In genomic region chr5:100569997-100570595, GRCm38 (mm10) we compare ENCODE assay signal across 12 mouse cellular contexts. TPM values are rescaled to one million over a fixed set of nuclear protein-coding genes. Genes with fewer than 3 reads are reported as not detected.
A peak's percentile ranks its signal among the peaks of the same experiment; 100 is the strongest.
DNase-seq lines count a peak whose midpoint lies in the region; ATAC-seq and TF ChIP-seq lines count a peak whose summit lies in the region.
"Had no signal": no experiment of that assay in that cellular context is flagged by ENCODE, and none has a peak within 500 bp of the region (broad histone marks: within the 10 kb centered on the region; RNA-seq: fewer than 3 reads in every experiment).

No protein-coding gene starts in this region.

- TF ChIP-seq RAD21 in CH12.LX (IDR thresholded peaks at IDR 0.05; ENCODE audit: low read depth, low read length), result no peak

- H3K36me3 ChIP-seq in kidney, embryonic 15.5 days, result no peaks in the 10 kb centered on the region
- H3K36me3 ChIP-seq in CH12.LX (replicated peaks in 1 of 2; ENCODE audit: control insufficient read depth in 1 of 2, insufficient read depth in 1 of 2, low read length in 1 of 2), result peaks cover 0 to 7% of the 10 kb centered on the region in 2 experiments
- no peaks in the 10 kb centered on the region for H3K36me3 ChIP-seq in liver, postnatal 0 days (replicated peaks; ENCODE audit: insufficient read depth, low read length)
- H3K36me3 ChIP-seq in forebrain, embryonic 14.5 days (ENCODE audit: control insufficient read depth, insufficient read depth, low read length), result no peaks in the 10 kb centered on the region
- H3K36me3 ChIP-seq: forebrain, embryonic 12.5 days; hindbrain, embryonic 13.5 days had no signal

- H3K27ac ChIP-seq in kidney, embryonic 15.5 days, result peak overlapping the region; percentile 81
- no peak overlapping the region for H3K27ac ChIP-seq in CH12.LX (ENCODE audit: insufficient read depth, low read depth)
- H3K27ac ChIP-seq in bone marrow, adult 2 months (ENCODE audit: control insufficient read depth, insufficient read depth, low read depth, low read length, poor library complexity), result peak overlapping the region; percentile 94; the same call in 1 of the 2 replicates
- H3K27ac ChIP-seq in liver, postnatal 0 days (ENCODE audit: low read depth), result peak overlapping the region; percentile 78
- no peak overlapping the region for H3K27ac ChIP-seq in forebrain, embryonic 14.5 days (ENCODE audit: low read depth, low read length)
- H3K27ac ChIP-seq: forebrain, embryonic 12.5 days; hindbrain, embryonic 13.5 days had no signal

- dilution Hi-C loops in CH12.LX (cut with MboI; ENCODE audit: extremely low pct_ligation_motif_present, extremely low pct_unique_long_range_greater_than_20kb, low sequenced_read_pairs), result no loop called here

- WGBS in kidney, embryonic 15.5 days, result 64% methylated on average over 13 of the region's 13 CpGs
- WGBS in bone marrow, adult 2 months, result 3% methylated on average over 13 of the region's 13 CpGs
- 31% methylated on average over 13 of the region's 13 CpGs for WGBS in liver, postnatal 0 days (ENCODE audit: insufficient replicate concordance)
- WGBS in forebrain, embryonic 14.5 days, result 75% methylated on average over 13 of the region's 13 CpGs

- H3K27me3 ChIP-seq in kidney, embryonic 15.5 days, result no peaks in the 10 kb centered on the region
- H3K27me3 ChIP-seq in CH12.LX (replicated peaks), result no peaks in the 10 kb centered on the region
- H3K27me3 ChIP-seq in liver, postnatal 0 days (ENCODE audit: insufficient read depth, low read length), result no peaks in the 10 kb centered on the region
- H3K27me3 ChIP-seq in forebrain, embryonic 14.5 days (replicated peaks; ENCODE audit: control insufficient read depth, insufficient read depth, low read length), result no peaks in the 10 kb centered on the region
- H3K27me3 ChIP-seq: forebrain, embryonic 12.5 days; hindbrain, embryonic 13.5 days had no signal

- peak overlapping the region; percentile 23 for H3K4me3 ChIP-seq in kidney, embryonic 15.5 days (replicated peaks)
- H3K4me3 ChIP-seq in CH12.LX (replicated peaks in 1 of 3; ENCODE audit: low read depth in 2 of 3, low read length in 2 of 3, poor library complexity in 1 of 3), result peak overlapping the region; percentile 27 to 55 (median 39)
- H3K4me3 ChIP-seq in bone marrow, adult 2 months (replicated peaks; ENCODE audit: control insufficient read depth, low read depth, low read length), result peak overlapping the region; percentile 88
- H3K4me3 ChIP-seq in liver, postnatal 0 days (ENCODE audit: low read depth, low read length), result peak overlapping the region; percentile 45
- no peak overlapping the region for H3K4me3 ChIP-seq in forebrain, embryonic 14.5 days (ENCODE audit: low read depth, low read length)
- H3K4me3 ChIP-seq: forebrain, embryonic 12.5 days; hindbrain, embryonic 13.5 days had no signal

- no peaks in the 10 kb centered on the region for H3K9me3 ChIP-seq in kidney, embryonic 15.5 days (replicated peaks)
- H3K9me3 ChIP-seq in CH12.LX (replicated peaks; ENCODE audit: low read length), result no peaks in the 10 kb centered on the region
- no peaks in the 10 kb centered on the region for H3K9me3 ChIP-seq in liver, postnatal 0 days (ENCODE audit: low read length)
- no peaks in the 10 kb centered on the region for H3K9me3 ChIP-seq in forebrain, embryonic 14.5 days (replicated peaks; ENCODE audit: control insufficient read depth, low read length)
- H3K9me3 ChIP-seq: forebrain, embryonic 12.5 days; hindbrain, embryonic 13.5 days had no signal

- H3K9ac ChIP-seq in kidney, embryonic 15.5 days, result peak overlapping the region; percentile 10; the same call in 1 of the 2 replicates
- peak overlapping the region; percentile 79 for H3K9ac ChIP-seq in CH12.LX (ENCODE audit: insufficient read depth, low read depth)
- H3K9ac ChIP-seq in liver, postnatal 0 days (replicated peaks), result peak overlapping the region; percentile 39
- H3K9ac ChIP-seq in forebrain, embryonic 14.5 days (ENCODE audit: low read length), result no peak overlapping the region
- H3K9ac ChIP-seq: forebrain, embryonic 12.5 days; hindbrain, embryonic 13.5 days had no signal

- peak overlapping the region; percentile 48 for H3K4me2 ChIP-seq in kidney, embryonic 15.5 days
- peak overlapping the region; percentile 80 for H3K4me2 ChIP-seq in CH12.LX (ENCODE audit: insufficient read depth, low read depth, poor library complexity, severe bottlenecking)
- H3K4me2 ChIP-seq in liver, postnatal 0 days (ENCODE audit: low read depth, low read length), result peak overlapping the region; percentile 57
- no peak overlapping the region for H3K4me2 ChIP-seq in forebrain, embryonic 14.5 days (ENCODE audit: low read length)
- H3K4me2 ChIP-seq: forebrain, embryonic 12.5 days; hindbrain, embryonic 13.5 days had no signal

- TF ChIP-seq POLR2A in CH12.LX (IDR thresholded peaks at IDR 0.05; ENCODE audit: low read depth, low read length), result no peak
- TF ChIP-seq POLR2A in bone marrow, adult 2 months (IDR thresholded peaks at IDR 0.05; ENCODE audit: borderline replicate concordance, control insufficient read depth, low read depth, low read length), result no peak

- no peaks in the 10 kb centered on the region for H3K79me2 ChIP-seq in CH12.LX (replicated peaks; ENCODE audit: control insufficient read depth, extremely low read depth, insufficient read depth, poor library complexity, severe bottlenecking)

- H3K4me1 ChIP-seq in kidney, embryonic 15.5 days, result peaks cover 46% of the 10 kb centered on the region
- peaks cover 2 to 62% of the 10 kb centered on the region in 2 experiments; a peak in 3 of 4 replicates for H3K4me1 ChIP-seq in CH12.LX (ENCODE audit: control insufficient read depth in 1 of 2, insufficient read depth in 2 of 2)
- H3K4me1 ChIP-seq in bone marrow, adult 2 months (ENCODE audit: control insufficient read depth, insufficient read depth, low read length), result peaks cover 13% of the 10 kb centered on the region
- H3K4me1 ChIP-seq in liver, postnatal 0 days (ENCODE audit: insufficient read depth), result peaks cover 25% of the 10 kb centered on the region
- H3K4me1 ChIP-seq in forebrain, embryonic 14.5 days (ENCODE audit: control insufficient read depth, insufficient read depth, low read length), result no peaks in the 10 kb centered on the region
- H3K4me1 ChIP-seq: forebrain, embryonic 12.5 days; hindbrain, embryonic 13.5 days had no signal

- intact Hi-C loops in gastrocnemius, postnatal 36 days (cut with DNase I), result no loop called here

- no peak for TF ChIP-seq CTCF in CH12.LX (conservative IDR thresholded peaks at IDR 0.05 in 1 of 2, IDR thresholded peaks at IDR 0.05 in 1 of 2; ENCODE audit: low read depth in 2 of 2, low read length in 2 of 2)
- TF ChIP-seq CTCF in bone marrow, adult 2 months (IDR thresholded peaks at IDR 0.05; ENCODE audit: control insufficient read depth, insufficient read depth, low read length), result no peak
- TF ChIP-seq CTCF in liver, postnatal 0 days (IDR thresholded peaks at IDR 0.05; ENCODE audit: low read depth), result no peak

- peak; percentile 37; the same call in 1 of the 2 replicates for TF ChIP-seq EP300 in CH12.LX (IDR thresholded peaks at IDR 0.05; ENCODE audit: low read length)
- no peak for TF ChIP-seq EP300 in liver, postnatal 0 days (IDR thresholded peaks at IDR 0.05; ENCODE audit: low read depth)

- no peak for DNase-seq in kidney, adult 9 months
- no peak for DNase-seq in CH12.LX (ENCODE audit: extremely low read depth)
- DNase-seq in liver, postnatal 0 days, result no peak
- no peak for DNase-seq in gastrocnemius, postnatal 36 days
- no peak for DNase-seq in urinary bladder, postnatal 25 days (ENCODE audit: low spot score)
- no peak for DNase-seq in forebrain, embryonic 14.5 days (ENCODE audit: low spot score)
- DNase-seq: adrenal gland, postnatal 36 days; layer of hippocampus, adult 9-11 months had no signal

- ATAC-seq in kidney, embryonic 15.5 days (replicated peaks; ENCODE audit: low FRiP score), result no peak
- no peak for ATAC-seq in liver, postnatal 0 days
- ATAC-seq in forebrain, embryonic 14.5 days, result no peak

- in situ Hi-C loops in CH12.LX (cut with MboI; ENCODE audit: low pct_ligation_motif_present, low pct_unique_long_range_greater_than_20kb, low sequenced_read_pairs), result loop anchor here (5.0 to 25.0 kb wide), 2 partner anchors 92 to 217 kb away; partner anchors contain the start of genes Helq and Mrps18c

TF ChIP-seq in CH12.LX, 34 proteins besides CTCF, POLR2A, EP300 and RAD21 (continues in another document):
- no peak for TF ChIP-seq USF2 (conservative IDR thresholded peaks at IDR 0.05; ENCODE audit: low read depth, low read length)
- TF ChIP-seq ELF1 (IDR thresholded peaks at IDR 0.05; ENCODE audit: low read depth, low read length), result no peak
- TF ChIP-seq PAX5 (IDR thresholded peaks at IDR 0.05; ENCODE audit: low read length), result no peak
- TF ChIP-seq UBTF (IDR thresholded peaks at IDR 0.05; ENCODE audit: low read depth, low read length), result no peak
- 0 out of 2 replicates have a peak, but pooled peaks have one; percentile 6 for TF ChIP-seq POLR2AphosphoS2 (IDR thresholded peaks at IDR 0.05; ENCODE audit: low read depth, low read length)
- TF ChIP-seq SIN3A (IDR thresholded peaks at IDR 0.05; ENCODE audit: low read length), result no peak; the same call in 1 of the 2 replicates
- no peak for TF ChIP-seq E2F4 (IDR thresholded peaks at IDR 0.05; ENCODE audit: insufficient replicate concordance, low read depth, low read length)
- TF ChIP-seq TBP (conservative IDR thresholded peaks at IDR 0.05; ENCODE audit: low read depth, low read length), result no peak
- no peak for TF ChIP-seq MAZ (IDR thresholded peaks at IDR 0.05; ENCODE audit: low read depth, low read length)

RNA-seq across cellular contexts. Expression of gene Plac8, which starts 1.9 kb away (rescaled TPM):
- 89.5 and 101 TPM in 2 replicates for polyA plus RNA-seq in kidney, embryonic 15.5 days (2015; fragmentation: Nextera tagmentation; extraction: Ambion mirVana)
- 64.3 and 99.9 TPM in 2 replicates for total RNA-seq in CH12.LX (2012; rRNA removed)
- 235 and 258 TPM in 2 replicates for total RNA-seq in CH12.LX (2014; rRNA removed)
- polyA plus RNA-seq in CH12.LX (2012; ENCODE audit: insufficient read length, low read depth), result 151 and 161 TPM in 2 replicates
- 49.3 and 141 TPM in 2 replicates for polyA plus RNA-seq in bone marrow, adult 2 months (2011; ENCODE audit: insufficient read depth, insufficient read length, low replicate concordance, missing spikeins)
- 104 and 109 TPM in 2 replicates for polyA plus RNA-seq in liver, postnatal 0 days (2015; fragmentation: Nextera tagmentation; extraction: Ambion mirVana)
- total RNA-seq in gastrocnemius, postnatal 36 days (2021), result not detected
- 0.31 and 0.41 TPM in 2 replicates for polyA plus RNA-seq in forebrain, embryonic 14.5 days (2014; fragmentation: Nextera tagmentation; extraction: Ambion mirVana)

RNA-seq across cellular contexts. Expression of gene Cops4, which starts 52.0 kb away (rescaled TPM):
- 192 and 194 TPM in 2 replicates for polyA plus RNA-seq in kidney, embryonic 15.5 days (2015; fragmentation: Nextera tagmentation; extraction: Ambion mirVana)
- total RNA-seq in CH12.LX (2012; rRNA removed) (122 and 149 TPM in 2 replicates), CH12.LX (2014; rRNA removed) (264 and 298 TPM in 2 replicates)
- 133 and 134 TPM in 2 replicates for polyA plus RNA-seq in CH12.LX (2012; ENCODE audit: insufficient read length, low read depth)
- 26.8 and 45.5 TPM in 2 replicates for polyA plus RNA-seq in bone marrow, adult 2 months (2011; ENCODE audit: insufficient read depth, insufficient read length, low replicate concordance, missing spikeins)
- 48.5 and 50.1 TPM in 2 replicates for polyA plus RNA-seq in liver, postnatal 0 days (2015; fragmentation: Nextera tagmentation; extraction: Ambion mirVana)
- 100 to 1,000 TPM in 1 of 2 experiments, 10 to 100 TPM in 1; 87.1 to 102 TPM for total RNA-seq in gastrocnemius, postnatal 36 days (2021)
- 203 and 211 TPM in 2 replicates for polyA plus RNA-seq in forebrain, embryonic 14.5 days (2014; fragmentation: Nextera tagmentation; extraction: Ambion mirVana)

Comparison
In these comparisons a context has a peak if more than half of its experiments do, and no peak if none do; other contexts are left out.
1. H3K27ac ChIP-seq: peak in kidney, embryonic 15.5 days (single experiment), bone marrow, adult 2 months (single experiment) and liver, postnatal 0 days (single experiment); none in CH12.LX (single experiment) and forebrain, embryonic 14.5 days (single experiment).
2. RNA of gene Plac8, which starts 1.9 kb away (polyA plus RNA-seq): 151 to 161 TPM in CH12.LX, 49.3 to 141 TPM in bone marrow, adult 2 months, 104 to 109 TPM in liver, postnatal 0 days and 89.5 to 101 TPM in kidney, embryonic 15.5 days; 0.31 to 0.41 TPM in forebrain, embryonic 14.5 days; every median in the first group is over 10 times any median in the second.